Mouse (Mus musculus): ENCODE results near the gene Rusc1. TPM values are rescaled to one million over a fixed set of nuclear protein-coding genes. Genes with fewer than 3 reads are reported as not detected.

The Rusc1 gene
- polyA plus RNA-seq, 1 experiment from 2014 or later = 95.7 TPM

DNA sequence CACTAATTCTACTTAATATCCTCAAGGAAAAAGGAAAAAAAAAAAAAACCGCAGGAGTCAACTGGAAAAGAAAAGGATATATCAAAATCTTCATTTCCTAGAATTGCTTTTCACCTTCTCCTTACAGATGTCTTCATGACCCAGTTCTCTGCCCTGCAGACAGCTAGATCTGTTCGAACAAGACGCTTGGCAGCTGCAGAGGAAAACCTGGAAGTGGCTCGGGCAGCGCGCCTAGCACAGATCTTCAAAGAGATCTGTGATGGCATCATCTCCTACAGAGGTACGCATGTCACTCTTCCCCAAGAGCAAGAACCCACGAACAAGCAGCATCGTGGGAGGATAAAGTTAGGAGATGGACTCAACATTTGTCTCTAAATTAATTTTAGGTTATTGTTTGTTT is 34.8 kb downstream of the Rusc1 start:
- no peak for DNase-seq (ENCODE audit: low spot score)
- H3K9me3 ChIP-seq (ENCODE audit: control insufficient read depth, low read length) = no peaks in the 10 kb centered on the region
- H3K4me1 ChIP-seq (replicated peaks; ENCODE audit: control insufficient read depth, insufficient read depth, low read length) = no peaks in the 10 kb centered on the region
- H3K27me3 ChIP-seq (ENCODE audit: control insufficient read depth, insufficient read depth, low read length) = no peaks in the 10 kb centered on the region
- no peak overlapping the region for H3K9ac ChIP-seq
- WGBS = 98% methylated on average over 9 of the region's 9 CpGs
- no peak overlapping the region for H3K27ac ChIP-seq
- no peak overlapping the region for H3K4me2 ChIP-seq (replicated peaks)
- ATAC-seq (ENCODE audit: low FRiP score) = no peak
- no peak overlapping the region for H3K4me3 ChIP-seq (replicated peaks; ENCODE audit: low read length)
- peaks cover 97% of the 10 kb centered on the region for H3K36me3 ChIP-seq (replicated peaks; ENCODE audit: control insufficient read depth, insufficient read depth)

DNA sequence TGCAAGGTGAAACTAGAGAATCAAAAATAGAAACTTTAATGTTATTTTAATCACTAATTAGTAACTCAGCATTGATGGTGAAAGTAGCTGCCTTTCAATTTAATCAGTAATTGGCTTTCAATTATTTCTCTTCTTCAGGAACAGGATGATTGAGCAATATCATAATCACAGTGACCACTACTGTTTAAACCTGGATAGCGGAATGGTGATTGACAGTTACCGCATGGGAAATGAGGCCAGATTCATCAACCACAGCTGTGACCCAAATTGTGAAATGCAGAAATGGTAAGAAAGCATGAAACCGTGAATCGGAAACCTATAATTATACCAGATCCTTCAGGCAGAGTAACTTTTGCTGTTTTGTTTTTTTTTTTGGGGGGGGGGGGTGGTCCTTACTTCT is 49.8 kb downstream of the Rusc1 start:
- Histone ChIP-seq H3K27ac (no peak overlapping the region), H3K4me1 (replicated peaks; ENCODE audit: control insufficient read depth, insufficient read depth, low read length) (no peaks in the 10 kb centered on the region), H3K36me3 (replicated peaks; ENCODE audit: control insufficient read depth, insufficient read depth) (peaks cover 93% of the 10 kb centered on the region), H3K4me2 (replicated peaks) (no peak overlapping the region), H3K27me3 (ENCODE audit: control insufficient read depth, insufficient read depth, low read length) (no peaks in the 10 kb centered on the region), H3K9me3 (ENCODE audit: control insufficient read depth, low read length) (no peaks in the 10 kb centered on the region), H3K9ac (no peak overlapping the region), H3K4me3 (replicated peaks; ENCODE audit: low read length) (no peak overlapping the region)
- ATAC-seq (ENCODE audit: low FRiP score) (no peak), DNase-seq (ENCODE audit: low spot score) (no peak)
- WGBS = 88% methylated on average over 4 of the region's 4 CpGs

Other genes with a start within 250 kb of the Rusc1 start
- 49.4 and 50.1 TPM in 2 replicates for gene Msto1, start 179.3 kb downstream of the Rusc1 start, polyA plus RNA-seq (2014; fragmentation: Nextera tagmentation; extraction: Ambion mirVana)
- gene Ash1l, start 142.7 kb downstream of the Rusc1 start, polyA plus RNA-seq (2014; fragmentation: Nextera tagmentation; extraction: Ambion mirVana) = 20.0 and 21.4 TPM in 2 replicates
- 120 and 125 TPM in 2 replicates for gene Dap3, start 142.1 kb downstream of the Rusc1 start, polyA plus RNA-seq (2014; fragmentation: Nextera tagmentation; extraction: Ambion mirVana)
- not detected in 2 replicates for gene Gm43738, start 7.8 kb upstream of the Rusc1 start, polyA plus RNA-seq (2014; fragmentation: Nextera tagmentation; extraction: Ambion mirVana)
- gene Fdps, start 8.6 kb upstream of the Rusc1 start, polyA plus RNA-seq (2014; fragmentation: Nextera tagmentation; extraction: Ambion mirVana) = 416 and 468 TPM in 2 replicates
- 0.11 TPM in 1 of 2 replicates, not detected in the other for gene Pklr, start 42.8 kb upstream of the Rusc1 start, polyA plus RNA-seq (2014; fragmentation: Nextera tagmentation; extraction: Ambion mirVana)
- gene Hcn3, start 66.9 kb upstream of the Rusc1 start, polyA plus RNA-seq (2014; fragmentation: Nextera tagmentation; extraction: Ambion mirVana) = 29.9 and 36.8 TPM in 2 replicates
- 19.0 and 19.2 TPM in 2 replicates for gene Clk2, start 71.5 kb upstream of the Rusc1 start, polyA plus RNA-seq (2014; fragmentation: Nextera tagmentation; extraction: Ambion mirVana)
- 128 and 134 TPM in 2 replicates for gene Scamp3, start 84.2 kb upstream of the Rusc1 start, polyA plus RNA-seq (2014; fragmentation: Nextera tagmentation; extraction: Ambion mirVana)
- 32.9 and 33.3 TPM in 2 replicates for gene Fam189b, start 89.8 kb upstream of the Rusc1 start, polyA plus RNA-seq (2014; fragmentation: Nextera tagmentation; extraction: Ambion mirVana)
- 45.7 and 48.8 TPM in 2 replicates for gene Gba, start 109.6 kb upstream of the Rusc1 start, polyA plus RNA-seq (2014; fragmentation: Nextera tagmentation; extraction: Ambion mirVana)
- gene Thbs3, start 121.9 kb upstream of the Rusc1 start, polyA plus RNA-seq (2014; fragmentation: Nextera tagmentation; extraction: Ambion mirVana) = 29.0 and 31.0 TPM in 2 replicates
- 144 and 148 TPM in 2 replicates for gene Mtx1, start 133.8 kb upstream of the Rusc1 start, polyA plus RNA-seq (2014; fragmentation: Nextera tagmentation; extraction: Ambion mirVana)
- 0.47 and 0.52 TPM in 2 replicates for gene Muc1, start 135.7 kb upstream of the Rusc1 start, polyA plus RNA-seq (2014; fragmentation: Nextera tagmentation; extraction: Ambion mirVana)
- gene Krtcap2, start 152.7 kb upstream of the Rusc1 start, polyA plus RNA-seq (2014; fragmentation: Nextera tagmentation; extraction: Ambion mirVana) = 209 and 224 TPM in 2 replicates
- gene Trim46, start 153.0 kb upstream of the Rusc1 start, polyA plus RNA-seq (2014; fragmentation: Nextera tagmentation; extraction: Ambion mirVana) = 65.8 and 66.5 TPM in 2 replicates
- 80.7 and 94.4 TPM in 2 replicates for gene Dpm3, start 166.0 kb upstream of the Rusc1 start, polyA plus RNA-seq (2014; fragmentation: Nextera tagmentation; extraction: Ambion mirVana)
- gene Slc50a1, start 177.3 kb upstream of the Rusc1 start, polyA plus RNA-seq (2014; fragmentation: Nextera tagmentation; extraction: Ambion mirVana) = 36.0 and 38.8 TPM in 2 replicates
- gene Efna1, start 187.8 kb upstream of the Rusc1 start, polyA plus RNA-seq (2014; fragmentation: Nextera tagmentation; extraction: Ambion mirVana) = 9.4 and 10.8 TPM in 2 replicates
- gene Efna3, start 229.7 kb upstream of the Rusc1 start, polyA plus RNA-seq (2014; fragmentation: Nextera tagmentation; extraction: Ambion mirVana) = 62.5 and 70.3 TPM in 2 replicates
- 4.4 and 4.9 TPM in 2 replicates for gene Efna4, start 244.7 kb upstream of the Rusc1 start, polyA plus RNA-seq (2014; fragmentation: Nextera tagmentation; extraction: Ambion mirVana)

Data from hindbrain, embryonic 14.5 days (tissue).